In the genomic region with DNA sequence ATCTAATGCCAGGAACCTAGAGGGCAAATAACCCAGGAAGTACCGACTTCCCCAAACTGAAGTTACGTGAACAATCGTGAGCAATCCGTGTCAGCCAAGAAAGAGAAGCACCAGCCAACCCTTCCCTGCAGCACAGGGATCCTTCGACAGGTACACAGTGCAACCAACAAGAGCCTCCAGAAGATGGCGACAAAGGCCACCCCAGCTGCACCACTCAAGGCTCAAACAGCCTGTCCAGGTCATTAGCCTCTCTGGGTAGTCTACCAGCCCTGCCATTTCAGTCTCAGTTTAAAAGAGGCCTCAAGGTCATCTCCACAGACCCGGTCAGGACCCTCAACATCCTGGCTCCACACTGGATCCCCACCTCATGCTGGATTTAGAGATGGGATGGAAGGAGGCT, we compare ENCODE assay signal across 8 mouse cellular contexts. TPM values are rescaled to one million over a fixed set of nuclear protein-coding genes. Genes with fewer than 3 reads are reported as not detected.
DNase-seq lines count a peak whose midpoint lies in the region; ATAC-seq lines count a peak whose summit lies in the region.

No protein-coding gene starts in this region.

- H3K4me3 ChIP-seq in heart, embryonic 12.5 days = no peak overlapping the region
- H3K4me3 ChIP-seq in kidney, embryonic 15.5 days (replicated peaks) = no peak overlapping the region
- H3K4me3 ChIP-seq in neural tube, embryonic 15.5 days (replicated peaks) = no peak overlapping the region

- WGBS in heart, embryonic 12.5 days = 33% methylated on average over 7 of the region's 7 CpGs
- WGBS in kidney, embryonic 15.5 days = 33% methylated on average over 7 of the region's 7 CpGs
- WGBS in neural tube, embryonic 15.5 days = 37% methylated on average over 7 of the region's 7 CpGs

- H3K4me2 ChIP-seq in heart, embryonic 12.5 days = no peak overlapping the region
- H3K4me2 ChIP-seq in kidney, embryonic 15.5 days = no peak overlapping the region
- no peak overlapping the region for H3K4me2 ChIP-seq in neural tube, embryonic 15.5 days

- H3K27ac ChIP-seq in heart, embryonic 12.5 days (ENCODE audit: poor library complexity, severe bottlenecking) = peak overlapping the region; percentile 61
- H3K27ac ChIP-seq in kidney, embryonic 15.5 days = no peak overlapping the region
- no peak overlapping the region for H3K27ac ChIP-seq in neural tube, embryonic 15.5 days (replicated peaks)

- no peak overlapping the region for H3K9ac ChIP-seq in heart, embryonic 12.5 days
- no peak overlapping the region for H3K9ac ChIP-seq in kidney, embryonic 15.5 days
- no peak overlapping the region for H3K9ac ChIP-seq in neural tube, embryonic 15.5 days (replicated peaks)

- DNase-seq in CD4-positive, CD25-positive, alpha-beta regulatory T cell, adult 2 months (ENCODE audit: low read depth, low spot score) = peak; percentile 77
- peak; percentile 52 for DNase-seq in adrenal gland, adult 8-10 months
- peak; percentile 66 for DNase-seq in embryo, embryonic 9.5 days (ENCODE audit: extremely low spot score)
- peak; percentile 51 to 54 for DNase-seq in lung, adult 18-20 months
- DNase-seq in thymus, postnatal 4 days = peak; percentile 78

- H3K9me3 ChIP-seq in heart, embryonic 12.5 days (replicated peaks) = no peaks in the 10 kb centered on the region
- H3K9me3 ChIP-seq in kidney, embryonic 15.5 days (replicated peaks) = no peaks in the 10 kb centered on the region
- H3K9me3 ChIP-seq in neural tube, embryonic 15.5 days (replicated peaks) = no peaks in the 10 kb centered on the region

- ATAC-seq in heart, embryonic 12.5 days (ENCODE audit: insufficient number of reproducible peaks, low FRiP score) = 0 out of 2 replicates have a peak, but pooled peaks have one; percentile 61
- peak; percentile 57; the same call in 1 of the 2 replicates for ATAC-seq in kidney, embryonic 15.5 days (replicated peaks; ENCODE audit: low FRiP score)
- ATAC-seq in neural tube, embryonic 15.5 days (ENCODE audit: low FRiP score) = peak; percentile 69; the same call in 1 of the 2 replicates

- H3K36me3 ChIP-seq in heart, embryonic 12.5 days = peaks cover 54% of the 10 kb centered on the region
- peaks cover 12% of the 10 kb centered on the region; the same call in 1 of the 2 replicates for H3K36me3 ChIP-seq in kidney, embryonic 15.5 days
- peaks cover 8% of the 10 kb centered on the region for H3K36me3 ChIP-seq in neural tube, embryonic 15.5 days

- H3K4me1 ChIP-seq in heart, embryonic 12.5 days (replicated peaks) = peaks cover 30% of the 10 kb centered on the region
- peaks cover 14% of the 10 kb centered on the region for H3K4me1 ChIP-seq in kidney, embryonic 15.5 days
- no peaks in the 10 kb centered on the region for H3K4me1 ChIP-seq in neural tube, embryonic 15.5 days

- no peaks in the 10 kb centered on the region for H3K27me3 ChIP-seq in heart, embryonic 12.5 days (replicated peaks)
- H3K27me3 ChIP-seq in kidney, embryonic 15.5 days = no peaks in the 10 kb centered on the region
- H3K27me3 ChIP-seq in neural tube, embryonic 15.5 days (replicated peaks) = no peaks in the 10 kb centered on the region

RNA-seq across cellular contexts. Expression of a gene that starts 34.6 kb away (rescaled TPM):
- total RNA-seq in adrenal gland, adult 8-10 months (2022) = 10 to 100 TPM; 82.4 to 88.4 (median 85.1) TPM
- polyA plus RNA-seq in heart, embryonic 12.5 days (2016; fragmentation: Nextera tagmentation; extraction: Ambion mirVana) = 172 and 177 TPM in 2 replicates
- 83.0 and 84.2 TPM in 2 replicates for polyA plus RNA-seq in kidney, embryonic 15.5 days (2015; fragmentation: Nextera tagmentation; extraction: Ambion mirVana)
- polyA plus RNA-seq in neural tube, embryonic 15.5 days (2015; fragmentation: Nextera tagmentation; extraction: Ambion mirVana) = 92.6 and 94.7 TPM in 2 replicates
